Mouse (Mus musculus): ENCODE measurements around the gene Pde9a.

Gene Pde9a

GRCm38 (mm10) chr17:31519344-31519945 lies 133.4 kb downstream of the Pde9a start:
- DNase-seq = no peak

GRCm38 (mm10) chr17:31519946-31520838 lies 134.2 kb downstream of the Pde9a start, which contains the start of the genes Wdr4 and Ndufv3:
Gene Wdr4, minus strand, starts transcription at chr17:31519980.
Gene Ndufv3, plus strand, starts transcription at chr17:31520115.
- DNase-seq = peak; percentile 99

GRCm38 (mm10) chr17:31520895-31521294 lies 134.9 kb downstream of the Pde9a start:
- peak; percentile 41 for DNase-seq

- no peak for DNase-seq
Measured at GRCm38 (mm10) chr17:31521948-31522347, 135.9 kb downstream of the Pde9a start.

- DNase-seq = no peak
Measured at GRCm38 (mm10) chr17:31525114-31525513, 139.1 kb downstream of the Pde9a start.

GRCm38 (mm10) chr17:31525816-31526215 lies 139.8 kb downstream of the Pde9a start:
- DNase-seq = no peak

Measured in layer of hippocampus, adult 9-11 months (tissue).